Mouse (Mus musculus) liver, adult 2 months (tissue): ENCODE measurements at regions not wholly inside any gene's neighbourhood (a gene's known extent, or its start where the extent isn't known, plus 50 kb on each side); places are given as distances from the start of the nearest gene placed in this dataset.
"Not testable (repeated sequence)": the region's sequence is repeated elsewhere in the genome, so short reads cannot be mapped to it uniquely, and the experiment has no call there.

Experiments
- DNase-seq: peaks from one replicate; pipeline ENCODE4 v3.0.0-alpha.2; 2011; ENCODE audit warnings: low read depth, low spot score; ENCODE audit errors: extremely low read depth
- H3K27ac ChIP-seq: fragments of 200-500 bp; replicated peaks from 2 replicates; pipeline ENCODE4 v1.5.1; 2012; ENCODE audit warnings: low read depth, mild to moderate bottlenecking, control low read depth, inconsistent platforms, low read length; ENCODE audit not compliant: insufficient read depth
- H3K27me3 ChIP-seq: fragments of 200-500 bp; 2 replicates; pipeline ENCODE4 v1.6.1; 2012; ENCODE audit warnings: mild to moderate bottlenecking, moderate library complexity, low read length, inconsistent platforms; ENCODE audit not compliant: control insufficient read depth, insufficient read depth
- H3K36me3 ChIP-seq: fragments of 200-500 bp; 2 replicates; pipeline ENCODE4 v1.6.1; 2012; ENCODE audit warnings: low read length, inconsistent platforms; ENCODE audit not compliant: control insufficient read depth, insufficient read depth
- H3K4me1 ChIP-seq: fragments of 200-500 bp; 2 replicates; pipeline ENCODE4 v1.6.1; 2011; ENCODE audit warnings: low read length; ENCODE audit not compliant: control insufficient read depth, insufficient read depth
- H3K4me3 ChIP-seq: fragments of 200-500 bp; 2 replicates; pipeline ENCODE4 v1.5.1; 2011; ENCODE audit warnings: low read depth, mild to moderate bottlenecking, control low read depth, low read length, moderate library complexity; ENCODE audit not compliant: insufficient read depth
- H3K79me2 ChIP-seq: fragments of 200-500 bp; 2 replicates; pipeline ENCODE4 v1.6.1; 2012; ENCODE audit warnings: inconsistent platforms, mild to moderate bottlenecking, low read length, moderate library complexity; ENCODE audit not compliant: control insufficient read depth, insufficient read depth
- H3K9ac ChIP-seq: fragments of 200-500 bp; 2 replicates; pipeline ENCODE4 v1.6.1; 2012; ENCODE audit warnings: low read depth, mild to moderate bottlenecking, control low read depth, inconsistent platforms, low read length
- WGBS: fragments of 180-500 bp; shearing (Covaris S2); methylation state at CpG from one replicate; pipeline ENCODE4 v1.1.7; 2018; 5-methylcytosine and 5-hydroxymethylcytosine counted together

DNA sequence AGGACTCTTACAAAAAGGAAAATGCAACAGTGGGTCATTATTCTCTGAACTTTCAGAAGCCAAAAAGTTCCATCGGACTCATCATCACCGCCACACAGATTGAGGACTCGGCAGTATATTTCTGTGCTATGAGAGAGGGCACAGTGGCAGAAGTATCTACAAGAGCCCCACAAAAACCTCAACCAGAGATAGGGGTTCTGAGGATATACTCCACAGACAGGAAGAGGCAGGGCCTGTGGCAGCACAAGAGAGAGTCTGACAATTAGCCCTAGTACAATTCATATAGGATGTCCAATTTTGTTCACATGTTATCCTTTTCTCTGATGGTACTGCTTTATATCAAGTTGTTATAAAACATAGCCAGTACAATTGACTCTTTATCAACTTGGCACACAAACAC is 552.1 kb upstream of the Olfr1507 start:
- not testable (repeated sequence) for H3K4me1 ChIP-seq, H3K27ac ChIP-seq, H3K27me3 ChIP-seq, H3K4me3 ChIP-seq, H3K9ac ChIP-seq, H3K36me3 ChIP-seq, H3K79me2 ChIP-seq, DNase-seq
- 90% methylated on average over 3 of the region's 3 CpGs for WGBS

DNA sequence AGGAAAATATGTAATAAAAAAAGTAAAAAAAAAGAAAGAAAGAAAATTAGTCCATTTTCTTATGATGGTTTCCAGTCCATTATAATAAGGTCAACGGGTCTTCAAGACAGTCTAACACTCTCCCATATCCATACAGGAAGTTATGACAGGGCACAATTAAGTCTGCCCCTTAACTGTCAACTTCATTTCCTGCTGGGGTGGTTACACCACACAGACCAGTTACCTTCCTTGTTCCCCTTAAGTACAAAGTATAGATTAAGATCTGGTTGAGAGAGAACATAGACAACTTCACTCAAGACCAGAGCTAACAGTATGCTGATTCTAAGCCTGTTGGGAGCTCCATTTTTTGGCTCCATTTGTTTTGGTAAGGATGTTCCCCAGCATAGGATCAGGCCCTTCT is 551.4 kb upstream of the Olfr1507 start:
- H3K36me3 ChIP-seq, H3K4me3 ChIP-seq, H3K9ac ChIP-seq, H3K27me3 ChIP-seq, H3K27ac ChIP-seq, H3K79me2 ChIP-seq, DNase-seq, H3K4me1 ChIP-seq: not testable (repeated sequence)
- WGBS, result 75% methylated on average over 1 of the region's 1 CpGs

DNA sequence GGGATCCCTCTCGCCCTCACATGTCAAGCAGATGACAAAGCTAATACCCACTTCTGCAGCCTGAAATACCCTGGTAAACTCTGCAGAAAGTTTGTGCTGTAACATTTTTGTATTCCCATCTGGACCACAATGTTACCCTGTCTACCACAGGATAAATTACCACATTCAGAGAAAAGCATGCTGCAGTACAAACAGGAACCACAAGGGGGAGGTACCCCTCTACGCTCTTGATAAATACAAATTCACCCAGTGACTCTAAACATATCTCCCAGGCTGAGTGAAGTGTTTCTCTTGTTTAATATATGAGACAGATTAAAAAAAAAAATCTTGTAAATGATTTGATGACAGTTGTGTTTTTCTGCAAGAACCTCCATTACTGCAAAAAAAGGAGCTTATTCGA is 549.8 kb upstream of the Olfr1507 start:
- not testable (repeated sequence) for H3K9ac ChIP-seq, H3K36me3 ChIP-seq, DNase-seq, H3K4me3 ChIP-seq, H3K27ac ChIP-seq, H3K4me1 ChIP-seq, H3K79me2 ChIP-seq, H3K27me3 ChIP-seq
- WGBS, result 61% methylated on average over 3 of the region's 3 CpGs

DNA sequence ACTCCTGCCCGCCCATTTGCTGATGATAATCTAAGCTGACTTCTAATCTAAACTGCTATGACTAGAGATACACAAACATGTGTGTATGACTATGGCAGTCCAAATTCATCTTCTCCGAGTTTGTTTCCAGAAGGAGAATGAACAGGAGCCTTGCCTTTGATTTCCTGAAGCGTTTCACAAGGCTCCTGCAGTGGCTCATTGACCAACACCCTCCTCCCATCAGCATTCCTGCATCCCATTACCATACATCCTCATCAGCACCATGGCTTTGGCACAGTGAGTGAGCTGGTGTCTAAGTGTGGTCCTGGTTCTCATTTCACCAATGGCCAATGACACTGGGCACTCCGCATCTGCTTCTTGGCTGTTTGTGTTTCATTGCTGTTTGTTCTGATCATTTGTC is 548.6 kb upstream of the Olfr1507 start:
- not testable (repeated sequence) for H3K27me3 ChIP-seq, H3K4me1 ChIP-seq, DNase-seq, H3K79me2 ChIP-seq, H3K4me3 ChIP-seq, H3K9ac ChIP-seq, H3K27ac ChIP-seq, H3K36me3 ChIP-seq
- WGBS, result 71% methylated on average over 4 of the region's 4 CpGs

DNA sequence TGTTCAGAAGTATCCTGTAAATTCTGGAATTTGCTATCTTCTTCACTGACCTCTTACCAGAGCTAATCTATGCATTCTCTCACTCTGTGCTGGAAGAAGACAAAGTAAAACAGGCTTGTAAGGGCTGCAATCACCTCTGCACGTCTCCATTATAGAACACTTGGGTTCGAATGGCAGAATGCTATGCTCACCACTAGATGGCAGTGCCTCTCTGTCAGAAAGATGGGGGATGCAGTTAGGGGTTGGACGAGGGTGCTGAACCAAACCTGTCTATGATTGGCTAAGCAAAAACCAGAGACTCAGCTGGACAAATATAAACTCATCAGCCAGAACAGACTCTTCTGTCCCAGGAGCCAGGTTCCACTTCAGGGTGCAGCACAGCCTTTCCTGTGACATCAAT is 546.5 kb upstream of the Olfr1507 start:
- 8% methylated on average over 3 of the region's 3 CpGs for whole genome bisulfite sequencing
- not testable (repeated sequence) for H3K4me3 ChIP-seq, H3K4me1 ChIP-seq, H3K27me3 ChIP-seq, H3K9ac ChIP-seq, H3K36me3 ChIP-seq, DNase-seq, H3K79me2 ChIP-seq, H3K27ac ChIP-seq

DNA sequence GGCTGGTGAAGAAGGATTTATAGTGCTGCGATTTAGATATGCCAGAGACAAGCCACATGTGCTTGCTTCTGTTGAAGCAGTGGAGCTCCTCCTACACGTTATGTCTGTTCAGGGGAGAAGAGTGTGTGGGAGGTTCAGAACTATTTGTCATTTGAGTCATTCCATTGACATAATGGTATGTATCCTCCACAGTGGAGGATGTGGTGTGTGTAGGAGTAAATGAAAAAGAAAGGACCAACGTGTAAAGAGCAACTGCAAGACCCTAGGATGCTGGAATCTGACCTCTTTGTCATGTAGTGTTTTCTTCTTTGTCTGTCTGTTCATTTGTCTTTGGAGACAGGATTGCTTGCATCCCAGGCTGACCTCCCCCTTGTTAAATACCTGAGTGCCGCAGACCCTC is 543.9 kb upstream of the Olfr1507 start:
- not testable (repeated sequence) for DNase-seq, H3K4me1 ChIP-seq, H3K4me3 ChIP-seq, H3K27me3 ChIP-seq, H3K36me3 ChIP-seq, H3K9ac ChIP-seq, H3K27ac ChIP-seq, H3K79me2 ChIP-seq
- 67% methylated on average over 4 of the region's 4 CpGs for WGBS

DNA sequence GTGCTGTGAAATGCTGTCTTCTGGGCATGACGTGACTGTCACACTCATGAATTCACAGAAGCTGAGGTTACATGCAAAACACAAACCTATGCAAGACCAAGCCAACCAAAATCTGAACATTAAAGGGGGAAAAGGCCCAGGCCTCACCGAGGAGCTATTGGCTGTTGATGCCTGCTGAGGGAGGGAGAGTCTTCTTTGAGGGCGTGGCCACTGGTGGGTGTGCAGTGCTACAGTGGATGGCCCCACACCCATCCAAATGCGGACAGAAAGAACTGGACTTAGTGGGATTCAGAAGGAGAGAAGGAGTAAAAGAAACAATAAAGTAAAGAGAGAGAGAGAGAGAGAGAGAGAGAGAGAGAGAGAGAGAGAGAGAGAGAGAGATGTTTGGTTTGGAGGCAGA is 539.4 kb upstream of the Olfr1507 start:
- not testable (repeated sequence) for H3K27ac ChIP-seq, H3K27me3 ChIP-seq, H3K9ac ChIP-seq, H3K4me1 ChIP-seq, H3K36me3 ChIP-seq, H3K79me2 ChIP-seq, H3K4me3 ChIP-seq, DNase-seq
- WGBS, result no CpG with 5 or more reads among the region's 4 CpGs

DNA sequence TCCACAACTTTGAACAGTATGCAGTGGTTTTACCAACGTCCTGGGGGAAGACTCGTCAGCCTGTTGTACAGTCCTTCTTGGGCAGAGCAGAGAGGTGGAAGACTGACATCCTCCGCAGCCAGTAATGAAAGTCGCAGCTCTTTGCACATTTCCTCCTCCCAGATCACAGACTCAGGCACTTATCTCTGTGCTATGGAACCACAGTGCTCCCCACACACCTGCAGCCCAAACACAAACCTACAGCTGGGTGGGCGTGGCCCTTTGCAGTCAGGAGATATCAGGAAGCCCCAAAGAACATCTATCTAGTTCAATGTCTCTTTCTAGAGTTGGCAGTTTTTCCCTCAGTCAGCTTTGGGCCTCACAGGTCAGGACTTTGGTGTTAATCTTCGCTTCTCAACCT is 537.7 kb upstream of the Olfr1507 start:
- not testable (repeated sequence) for H3K36me3 ChIP-seq, H3K27ac ChIP-seq, H3K9ac ChIP-seq, H3K4me3 ChIP-seq, H3K79me2 ChIP-seq, H3K4me1 ChIP-seq, DNase-seq, H3K27me3 ChIP-seq
- 33% methylated on average over 1 of the region's 6 CpGs for WGBS

DNA sequence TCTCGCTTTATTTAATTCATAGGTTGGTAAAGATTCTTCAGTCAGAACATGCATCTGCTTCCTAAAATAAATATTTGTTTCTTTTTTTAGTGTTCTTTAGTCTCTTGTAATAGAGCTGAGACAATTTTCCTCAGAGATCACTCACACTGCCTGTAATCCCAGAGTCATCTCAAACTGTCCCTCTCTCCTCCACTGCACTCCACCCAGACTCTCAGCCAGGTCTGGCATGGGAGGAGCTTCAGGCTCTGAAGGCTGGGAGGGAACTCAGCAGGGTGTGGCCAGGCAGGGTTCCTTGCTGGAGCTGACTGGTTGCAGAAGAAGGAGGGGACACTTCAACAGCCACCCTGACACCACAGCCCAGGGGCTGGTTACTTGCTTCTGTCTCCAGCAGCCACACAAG is 536.9 kb upstream of the Olfr1507 start:
- not testable (repeated sequence) for H3K36me3 ChIP-seq, DNase-seq, H3K27me3 ChIP-seq, H3K79me2 ChIP-seq, H3K4me1 ChIP-seq, H3K4me3 ChIP-seq, H3K9ac ChIP-seq, H3K27ac ChIP-seq
- WGBS, result no CpG with 5 or more reads among the region's 1 CpGs

DNA sequence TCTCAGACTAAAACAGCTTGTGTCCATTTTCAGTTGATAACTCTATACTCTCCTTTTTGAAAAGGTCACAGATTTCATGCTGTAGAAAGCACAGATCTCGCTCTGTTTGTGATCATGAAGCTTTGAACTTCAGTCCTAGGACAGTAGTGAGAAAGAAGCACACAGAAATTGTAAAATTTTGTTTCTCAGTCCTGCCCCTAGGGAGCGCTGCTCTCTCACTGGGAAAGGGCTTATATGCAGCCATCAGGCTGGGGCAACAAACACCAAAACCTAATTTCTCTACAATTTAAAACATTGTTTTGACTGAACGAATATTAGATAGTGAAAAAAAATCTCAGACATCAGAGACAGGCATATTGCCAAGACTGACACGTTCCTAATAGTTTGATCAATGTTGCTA is 534.7 kb upstream of the Olfr1507 start:
- H3K79me2 ChIP-seq, H3K27me3 ChIP-seq, DNase-seq, H3K4me3 ChIP-seq, H3K4me1 ChIP-seq, H3K9ac ChIP-seq, H3K36me3 ChIP-seq, H3K27ac ChIP-seq: not testable (repeated sequence)
- WGBS, result no CpG with 5 or more reads among the region's 4 CpGs
